Mouse (Mus musculus) retina, embryonic 14.5 days (tissue): ENCODE measurements around the gene Mllt3.

ENCODE experiments used
- DNase-seq: peaks from one replicate; pipeline ENCODE4 v3.0.0-alpha.2; 2015; ENCODE audit warnings: low spot score

Gene Mllt3

GRCm38 (mm10) chr4:87880297-87880696, 152.9 kb downstream of the Mllt3 start:
- no peak for DNase-seq

- DNase-seq = no peak
Measured at GRCm38 (mm10) chr4:87878701-87879100, 154.5 kb downstream of the Mllt3 start.

- DNase-seq = no peak
Measured at GRCm38 (mm10) chr4:87870563-87870962, 162.6 kb downstream of the Mllt3 start.

- no peak for DNase-seq
Measured at GRCm38 (mm10) chr4:87866564-87866963, 166.6 kb downstream of the Mllt3 start.

GRCm38 (mm10) chr4:87865848-87866247, 167.3 kb downstream of the Mllt3 start:
- DNase-seq = no peak

GRCm38 (mm10) chr4:87865041-87865440, 168.1 kb downstream of the Mllt3 start:
- no peak for DNase-seq

- DNase-seq = no peak
Measured at GRCm38 (mm10) chr4:87863212-87863611, 170.0 kb downstream of the Mllt3 start.

GRCm38 (mm10) chr4:87860723-87861122, 172.4 kb downstream of the Mllt3 start:
- no peak for DNase-seq

- no peak for DNase-seq
Measured at GRCm38 (mm10) chr4:87859148-87859547, 174.0 kb downstream of the Mllt3 start.

- no peak for DNase-seq
Measured at GRCm38 (mm10) chr4:87857982-87858381, 175.2 kb downstream of the Mllt3 start.

- DNase-seq = no peak
Measured at GRCm38 (mm10) chr4:87852461-87852860, 180.7 kb downstream of the Mllt3 start.

- DNase-seq = no peak
Measured at GRCm38 (mm10) chr4:87850051-87850450, 183.1 kb downstream of the Mllt3 start.

- DNase-seq = no peak
Measured at GRCm38 (mm10) chr4:87844668-87845210, 188.4 kb downstream of the Mllt3 start.

- no peak for DNase-seq
Measured at GRCm38 (mm10) chr4:87840210-87840910, 192.8 kb downstream of the Mllt3 start.

GRCm38 (mm10) chr4:87838716-87839115, 194.4 kb downstream of the Mllt3 start:
- DNase-seq = no peak

- no peak for DNase-seq
Measured at GRCm38 (mm10) chr4:87837471-87838361, 195.4 kb downstream of the Mllt3 start.

GRCm38 (mm10) chr4:87836257-87836656, 196.9 kb downstream of the Mllt3 start:
- no peak for DNase-seq

GRCm38 (mm10) chr4:87835191-87835590, 198.0 kb downstream of the Mllt3 start:
- peak; percentile 40 for DNase-seq

GRCm38 (mm10) chr4:87834310-87834709, 198.9 kb downstream of the Mllt3 start:
- peak; percentile 52 for DNase-seq

GRCm38 (mm10) chr4:87830794-87831306, 202.3 kb downstream of the Mllt3 start:
- no peak for DNase-seq

- no peak for DNase-seq
Measured at GRCm38 (mm10) chr4:87829426-87830063, 203.6 kb downstream of the Mllt3 start.

GRCm38 (mm10) chr4:87826336-87826735, 206.8 kb downstream of the Mllt3 start:
- DNase-seq = no peak
